Mouse (Mus musculus) embryo, embryonic 9.5 days (tissue): ENCODE data around the gene Col6a3.

Experiments
- DNase-seq: peaks from one replicate; pipeline ENCODE4 v3.0.0-alpha.2; 2017; ENCODE audit errors: extremely low spot score

The Col6a3 gene

DNA sequence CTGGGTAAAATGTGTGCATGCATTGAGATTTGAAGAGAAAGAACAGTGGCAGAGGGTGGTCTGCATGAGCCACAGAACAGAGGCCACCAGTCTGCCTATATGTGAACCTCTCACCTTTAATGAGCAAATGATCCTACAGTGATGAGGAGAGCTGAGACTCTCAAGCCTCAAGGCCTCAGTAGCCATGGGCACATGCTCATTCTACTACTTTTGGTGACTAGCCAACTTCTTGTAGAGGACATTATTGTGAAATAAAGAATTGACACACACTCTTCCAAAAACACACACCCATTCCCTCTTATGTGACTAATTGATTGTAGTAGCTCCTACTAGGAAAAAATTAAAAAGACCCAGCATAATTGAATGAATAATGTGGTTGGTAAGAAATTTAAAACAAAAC lies 120.0 kb downstream of the Col6a3 start:
- no peak for DNase-seq

DNA sequence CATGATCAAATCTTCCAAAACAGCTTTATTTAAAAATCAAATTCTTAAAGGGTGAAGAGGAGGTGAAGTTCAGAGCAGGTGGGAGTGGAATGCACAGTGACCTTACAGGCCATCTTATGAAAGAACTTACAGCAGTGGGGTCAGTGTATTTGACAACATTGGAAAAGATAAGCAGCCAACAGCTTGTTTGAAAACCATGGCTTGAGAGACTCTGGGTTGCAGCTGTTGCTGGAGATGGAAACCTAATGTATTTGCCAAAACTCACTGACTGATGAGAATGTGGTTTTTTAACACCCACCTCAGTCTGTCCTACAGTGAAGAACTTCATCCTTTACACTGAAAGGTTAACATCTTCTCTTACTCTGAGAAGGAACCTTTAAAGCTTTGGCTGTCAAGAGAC lies 120.4 kb downstream of the Col6a3 start:
- DNase-seq = no peak

DNA sequence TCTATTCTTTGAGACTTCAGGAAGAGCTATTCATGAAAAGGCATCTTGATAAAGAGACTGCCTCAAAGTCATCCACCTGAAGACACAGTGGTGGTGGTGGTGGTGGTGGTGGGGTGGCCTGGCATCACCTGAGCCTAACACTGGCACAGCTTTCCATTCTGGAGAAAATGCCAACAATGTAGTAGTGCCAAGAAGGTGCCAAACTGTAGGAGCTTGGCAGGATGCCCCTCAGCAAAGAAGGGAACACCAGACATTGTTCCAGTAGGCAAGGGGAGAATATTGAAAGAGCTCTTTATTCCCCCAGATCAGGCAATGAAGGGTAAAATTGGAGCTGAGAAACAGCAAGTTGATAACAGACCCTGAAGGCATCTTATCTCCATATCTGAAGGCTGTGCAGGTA lies 121.8 kb downstream of the Col6a3 start:
- no peak for DNase-seq

DNA sequence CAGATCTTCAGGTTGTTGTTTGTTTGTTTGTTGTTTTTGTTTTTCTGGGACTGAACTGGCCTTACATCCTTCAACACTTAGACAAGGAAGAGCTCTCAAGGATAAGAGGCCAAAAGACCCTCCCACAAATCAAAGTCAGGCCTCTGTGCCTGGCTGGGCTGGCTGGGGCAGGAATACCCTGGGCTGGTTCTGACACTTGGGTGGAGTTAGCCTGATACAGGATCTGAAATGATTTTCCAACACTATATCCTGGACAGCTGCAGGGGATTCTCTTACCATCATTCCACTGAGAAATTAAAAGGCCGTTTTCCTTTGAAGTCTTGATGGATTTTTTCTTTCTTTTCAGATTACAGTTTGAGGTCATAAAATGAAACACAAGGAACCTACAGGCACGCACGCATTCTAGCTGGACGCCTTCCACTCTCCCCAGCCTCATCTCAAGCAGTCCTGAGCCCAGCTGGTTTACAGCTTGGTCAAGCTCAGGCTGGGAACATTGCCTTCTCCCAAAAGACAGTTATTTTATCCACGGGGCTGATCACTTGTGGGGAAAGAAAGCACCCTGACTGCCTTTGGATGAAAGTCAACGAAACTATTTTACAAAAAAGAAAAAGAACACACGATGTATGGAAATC lies 123.0 kb downstream of the Col6a3 start:
- DNase-seq = no peak

DNA sequence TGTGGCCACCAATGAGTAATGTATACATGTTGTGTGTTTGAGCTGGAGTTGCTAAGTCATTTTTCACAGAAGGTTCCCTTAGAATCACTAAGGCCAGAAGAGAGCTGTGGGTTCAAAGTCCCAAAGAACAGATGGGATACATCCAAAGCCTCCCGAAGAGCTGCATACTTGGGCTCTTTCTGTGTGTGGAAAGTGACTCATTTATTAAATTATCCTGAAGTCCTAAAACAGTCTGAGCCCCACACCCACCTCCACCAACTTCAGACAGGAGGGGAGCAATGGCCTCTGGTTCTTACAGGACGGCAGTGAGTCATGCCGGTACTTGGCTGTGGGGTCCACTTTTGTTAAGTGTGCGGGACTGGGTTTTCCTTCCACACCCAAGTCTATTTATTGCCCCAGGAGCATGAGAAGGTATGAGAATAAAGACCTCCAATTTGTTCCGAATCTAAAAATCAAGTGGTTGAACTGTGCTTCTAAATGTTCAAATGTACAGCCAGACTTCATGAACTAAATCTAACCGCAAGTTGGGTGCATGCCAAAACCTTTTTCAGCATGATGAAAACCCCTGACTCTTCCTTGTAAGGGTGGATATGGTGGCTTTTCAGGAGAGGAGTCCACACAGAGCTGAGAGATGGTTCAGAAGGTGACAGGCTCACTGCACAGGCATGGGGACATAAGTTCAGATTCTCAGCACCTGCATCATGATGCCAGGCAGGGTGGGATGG lies 124.8 kb downstream of the Col6a3 start:
- DNase-seq = no peak

- no peak for DNase-seq
Measured at GRCm38 (mm10) chr1:90716258-90716657, 127.5 kb downstream of the Col6a3 start.
